Mouse (Mus musculus) stomach, postnatal 0 days (tissue): ENCODE results near the gene Rabep1.
A peak's percentile ranks its signal among the peaks of the same experiment; 100 is the strongest.

Source experiments
- CTCF ChIP-seq: IDR thresholded peaks from 2 replicates; pipeline ENCODE4 v1.5.1; 2016; ENCODE audit warnings: antibody characterized with exemption, low read depth, mild to moderate bottlenecking, moderate library complexity
- EP300 ChIP-seq: optimal IDR thresholded peaks from 2 replicates; pipeline ENCODE3; 2016; ENCODE audit warnings: antibody characterized with exemption

GRCm38 (mm10) chr11:70970560-70971540 is 126.3 kb downstream of the Rabep1 start:
- TF ChIP-seq EP300: no peak
- TF ChIP-seq CTCF: peak; percentile 46
